Mouse (Mus musculus): ENCODE measurements around the gene Pdgfb.

Pdgfb gene

GRCm38 (mm10) chr15:80035341-80035885 is 20.6 kb upstream of the Pdgfb start:
- in situ Hi-C loops (cut with MboI, MseI), result no loop called here

DNA sequence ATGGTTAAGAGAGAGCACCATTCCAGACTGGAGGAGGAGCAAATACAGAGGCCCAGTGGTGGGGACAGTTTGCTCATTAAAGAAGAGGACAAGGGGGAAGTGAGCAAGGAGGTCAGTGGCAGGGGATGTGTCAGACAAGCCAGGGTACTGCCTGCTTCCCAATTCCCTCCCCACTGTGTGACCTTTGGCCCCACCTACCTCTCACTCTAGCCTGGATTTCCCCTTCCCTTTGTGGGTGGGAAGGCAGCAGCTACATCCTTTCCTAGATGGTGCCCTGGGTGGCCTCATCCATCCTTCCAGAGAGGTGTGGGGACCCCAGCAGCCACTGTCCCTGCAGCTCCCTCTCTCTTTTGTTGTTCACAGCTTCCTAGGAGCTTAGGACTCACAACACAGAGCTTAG is 20.1 kb upstream of the Pdgfb start:
- in situ Hi-C loops (cut with MboI, MseI), result no loop called here

DNA sequence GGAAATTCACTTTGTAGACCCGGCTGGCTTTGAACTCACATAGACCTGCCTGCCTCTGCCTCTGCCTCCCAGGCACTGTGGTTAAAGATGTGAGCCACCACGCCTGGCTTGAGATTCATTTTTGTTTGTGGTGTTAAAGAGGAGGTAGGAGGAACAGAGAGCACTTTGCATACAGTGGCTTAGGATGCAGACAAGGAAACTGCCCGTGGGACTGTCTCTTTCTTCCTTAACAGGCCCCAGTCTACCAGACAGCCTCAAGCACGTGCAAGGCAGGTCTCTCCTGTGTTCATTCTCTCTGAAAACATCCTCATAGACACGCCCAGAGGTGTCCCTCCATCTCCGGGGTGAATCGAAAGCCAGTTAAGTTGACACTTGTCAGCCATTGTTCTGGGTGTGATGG is 19.6 kb upstream of the Pdgfb start:
- in situ Hi-C loops (cut with MboI, MseI), result no loop called here

DNA sequence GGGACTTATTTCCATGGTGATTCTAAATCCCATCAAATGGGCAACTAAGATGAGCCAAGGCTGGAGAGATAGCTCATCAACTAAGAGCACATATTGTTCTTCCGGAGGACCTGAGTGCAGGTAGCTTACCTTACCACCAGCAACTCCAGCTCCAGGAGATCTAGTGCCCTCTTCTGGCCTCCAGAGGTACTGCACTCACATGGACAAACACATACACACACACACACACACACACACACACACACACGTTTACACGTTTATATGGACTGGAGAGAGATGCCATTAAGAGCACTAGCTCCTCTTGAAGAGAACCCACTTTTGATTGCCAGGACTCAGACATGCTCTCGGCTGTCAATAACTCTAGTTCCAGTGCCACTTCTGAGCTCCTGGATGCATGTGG is 16.4 kb upstream of the Pdgfb start:
- in situ Hi-C loops (cut with MboI, MseI), result no loop called here

- in situ Hi-C loops (cut with MboI, MseI), result no loop called here
Measured at GRCm38 (mm10) chr15:80030399-80030798, 15.6 kb upstream of the Pdgfb start.

- in situ Hi-C loops (cut with MboI, MseI), result no loop called here
Measured at GRCm38 (mm10) chr15:80028862-80029261, 14.1 kb upstream of the Pdgfb start.

GRCm38 (mm10) chr15:80026689-80027353 is 12.0 kb upstream of the Pdgfb start:
- in situ Hi-C loops (cut with MboI, MseI), result no loop called here

DNA sequence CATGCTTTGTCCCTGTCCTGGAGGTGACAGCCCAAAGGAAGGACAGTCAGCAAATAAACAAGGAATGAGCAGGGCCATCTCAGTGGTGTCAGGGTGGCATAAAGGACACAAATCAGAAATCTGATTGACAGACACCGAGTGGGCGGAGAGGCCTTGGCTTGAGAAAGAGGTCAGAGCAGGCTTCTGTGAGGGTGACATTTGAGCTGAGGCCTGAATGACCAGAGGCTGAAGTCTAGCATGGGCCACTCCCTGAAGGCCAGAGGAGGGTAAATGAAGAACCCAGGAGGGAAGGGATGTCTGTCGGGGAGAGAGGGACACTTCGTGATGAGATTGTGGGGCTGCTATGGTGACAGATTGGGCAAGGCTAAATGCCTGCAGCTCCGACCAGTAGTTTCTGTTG is 11.3 kb upstream of the Pdgfb start:
- in situ Hi-C loops (cut with MboI, MseI), result no loop called here

GRCm38 (mm10) chr15:80025615-80026014 is 10.8 kb upstream of the Pdgfb start:
- in situ Hi-C loops (cut with MboI, MseI), result no loop called here

DNA sequence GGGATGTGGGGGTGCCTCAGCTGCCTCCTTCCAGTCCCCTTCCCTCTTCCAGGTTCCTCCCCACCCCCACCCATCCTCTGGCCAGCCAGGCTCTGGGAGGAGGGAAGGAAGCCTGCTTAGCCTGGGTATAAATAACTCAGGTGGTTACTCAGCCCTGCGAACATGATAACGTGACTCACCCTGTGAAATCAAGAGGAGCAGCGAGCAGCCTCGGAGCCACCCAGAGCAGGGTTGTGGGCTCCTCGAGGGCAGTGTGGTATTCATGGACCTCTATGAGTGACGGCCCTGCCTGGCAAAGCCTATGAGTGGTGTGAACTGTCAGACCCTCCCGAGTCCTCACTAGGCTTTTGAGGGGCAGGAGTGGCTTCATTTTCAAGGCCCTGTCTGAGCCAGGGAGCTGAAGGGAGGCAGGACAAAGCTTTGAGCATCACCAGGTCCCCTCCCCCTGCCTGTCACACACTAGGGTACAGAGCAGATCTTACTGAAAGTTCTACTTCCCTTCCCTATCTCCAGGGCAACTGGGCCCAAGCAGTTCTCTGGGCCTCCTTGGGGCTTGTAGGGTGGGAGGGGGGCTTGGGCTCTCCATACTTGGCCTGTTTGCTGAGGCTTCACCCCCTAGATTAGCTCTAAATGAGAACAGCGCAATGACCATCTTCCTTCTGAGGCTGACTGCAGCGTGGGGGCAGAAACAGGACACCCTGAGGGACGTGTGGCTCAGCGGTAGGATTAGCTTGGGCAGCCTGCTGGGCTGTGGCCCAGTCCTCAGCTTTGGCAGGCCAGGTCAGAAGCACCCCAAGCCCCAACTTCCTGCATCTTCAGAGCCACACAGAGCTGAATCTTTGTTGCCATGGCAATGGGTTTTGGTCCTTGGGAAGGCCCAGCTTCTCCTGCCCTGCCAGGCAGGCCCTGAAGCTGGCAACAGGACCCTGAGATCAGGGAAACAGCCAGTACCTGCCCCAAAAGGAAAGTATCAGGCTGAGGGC is 9.8 kb upstream of the Pdgfb start:
- in situ Hi-C loops (cut with MboI, MseI), result loop anchor here (5.0 kb wide), 1 partner anchor 38 kb away; no protein-coding TSS in a partner anchor

GRCm38 (mm10) chr15:80020516-80020915 is 5.7 kb upstream of the Pdgfb start:
- in situ Hi-C loops (cut with MboI, MseI), result loop anchor here (5.0 kb wide), 1 partner anchor 42 kb away; no protein-coding TSS in a partner anchor

DNA sequence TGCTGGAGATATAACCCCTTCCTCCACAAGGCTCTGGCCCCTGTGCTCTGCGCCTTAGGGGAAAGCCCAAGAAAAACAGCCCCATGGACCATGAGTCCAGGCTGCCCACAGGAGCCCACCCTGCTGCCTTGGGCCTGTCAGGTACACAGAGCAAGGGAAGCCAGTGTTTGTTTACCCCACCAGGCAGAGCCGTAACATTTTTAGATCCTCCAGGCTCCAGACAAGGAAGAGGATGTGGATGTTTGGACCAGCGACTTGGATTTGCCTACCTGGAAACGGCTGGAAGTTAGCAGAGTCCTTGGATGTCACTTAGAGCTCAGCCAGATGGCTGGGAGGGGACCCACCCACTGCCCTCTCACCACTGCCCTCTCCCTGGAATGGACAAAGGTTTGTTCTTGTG is 4.8 kb upstream of the Pdgfb start:
- in situ Hi-C loops (cut with MboI, MseI), result loop anchor here (5.0 kb wide), 1 partner anchor 43 kb away; no protein-coding TSS in a partner anchor

GRCm38 (mm10) chr15:80019220-80019619 is 4.4 kb upstream of the Pdgfb start:
- in situ Hi-C loops (cut with MboI, MseI), result no loop called here

- in situ Hi-C loops (cut with MboI, MseI), result no loop called here
Measured at GRCm38 (mm10) chr15:80016563-80017301, 2.0 kb upstream of the Pdgfb start.

- in situ Hi-C loops (cut with MboI, MseI), result no loop called here
Measured at GRCm38 (mm10) chr15:80015211-80015952, 605 bp upstream of the Pdgfb start.

DNA sequence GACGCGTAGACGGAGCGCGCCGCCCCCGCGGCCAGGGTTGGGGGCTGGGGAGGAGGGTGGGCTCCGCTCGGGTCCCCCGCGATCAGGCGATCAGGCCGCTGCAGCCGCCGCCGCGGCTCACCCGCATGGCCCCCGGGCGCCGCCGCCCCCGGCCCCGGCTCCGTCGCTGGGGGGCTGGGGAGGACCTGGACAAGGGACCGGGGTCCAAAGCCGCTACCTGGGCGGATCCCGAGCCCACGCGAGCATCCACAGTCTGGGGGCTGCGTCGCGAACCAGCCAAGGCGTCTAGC is 801 bp downstream of the Pdgfb start:
- in situ Hi-C loops (cut with MboI, MseI), result no loop called here

- in situ Hi-C loops (cut with MboI, MseI), result no loop called here
Measured at GRCm38 (mm10) chr15:80013256-80014030, 1.3 kb downstream of the Pdgfb start.

- in situ Hi-C loops (cut with MboI, MseI), result no loop called here
Measured at GRCm38 (mm10) chr15:80012527-80013201, 2.1 kb downstream of the Pdgfb start.

GRCm38 (mm10) chr15:80011778-80012526 is 2.8 kb downstream of the Pdgfb start:
- in situ Hi-C loops (cut with MboI, MseI), result no loop called here

All from T-helper 2 cell (primary cell).